Mouse (Mus musculus) layer of hippocampus, postnatal 10 days (tissue): Measurements from ENCODE around the gene St7l. TPM values are rescaled to one million over a fixed set of nuclear protein-coding genes. Genes with fewer than 3 reads are reported as not detected.
A peak's percentile ranks its signal among the peaks of the same experiment; 100 is the strongest.

Experiments
- DNase-seq, 2 experiments: peaks; one replicate each; pipeline ENCODE4 v3.0.0; 2021; ENCODE audit warnings: low spot score in 2 of 2
- total RNA-seq, 2 experiments: library from RNA; stranded (reverse); gene quantifications; 2 replicates each; pipeline ENCODE4 v1.2.3; 2021

St7l gene
- total RNA-seq, 2 experiments from 2014 or later: 24.4 to 37.5 TPM

DNA sequence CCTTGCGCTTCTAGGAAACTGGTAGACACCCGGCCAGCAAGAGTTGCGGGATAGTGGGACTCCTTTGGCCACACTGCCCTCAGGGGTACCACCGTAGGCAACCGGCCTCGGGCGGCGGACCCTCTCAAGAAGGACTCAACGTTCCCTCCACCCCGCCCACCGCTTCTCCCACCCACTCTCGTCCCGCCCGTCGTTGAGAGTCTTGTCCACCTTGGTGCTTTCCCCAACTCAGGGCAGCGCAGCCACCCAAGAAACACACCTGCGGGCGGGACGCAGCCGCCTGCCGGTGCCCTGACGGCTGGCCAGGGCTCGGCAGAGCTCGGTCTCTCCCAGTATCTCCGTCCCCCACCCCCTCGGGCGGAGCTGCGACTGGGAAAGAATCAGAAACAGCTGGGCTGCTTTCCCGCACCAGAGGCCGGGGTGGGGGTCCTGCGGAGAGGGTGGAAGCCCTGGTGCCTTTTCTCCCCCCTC is 98.4 kb downstream of the St7l start:
- no peak for DNase-seq

DNA sequence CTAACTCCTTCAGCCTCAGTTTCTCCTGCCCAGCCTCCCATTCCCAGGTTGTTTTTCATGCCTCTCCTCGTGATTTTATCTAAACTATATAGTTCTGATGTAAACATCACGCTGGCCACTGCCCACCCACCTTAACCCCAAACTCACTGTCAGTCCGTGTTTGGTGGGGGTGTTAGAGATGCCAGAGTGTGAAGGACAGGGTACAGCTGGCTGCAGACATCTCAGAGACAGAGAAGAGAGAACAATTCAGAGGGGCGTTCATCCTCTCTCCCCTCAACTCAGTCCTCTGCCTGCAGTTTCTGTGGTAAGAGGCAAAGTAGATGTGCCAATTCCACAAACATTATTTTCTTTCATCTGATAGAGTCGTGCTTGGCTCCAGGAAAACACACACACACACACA is 99.1 kb downstream of the St7l start:
- DNase-seq: no peak

DNA sequence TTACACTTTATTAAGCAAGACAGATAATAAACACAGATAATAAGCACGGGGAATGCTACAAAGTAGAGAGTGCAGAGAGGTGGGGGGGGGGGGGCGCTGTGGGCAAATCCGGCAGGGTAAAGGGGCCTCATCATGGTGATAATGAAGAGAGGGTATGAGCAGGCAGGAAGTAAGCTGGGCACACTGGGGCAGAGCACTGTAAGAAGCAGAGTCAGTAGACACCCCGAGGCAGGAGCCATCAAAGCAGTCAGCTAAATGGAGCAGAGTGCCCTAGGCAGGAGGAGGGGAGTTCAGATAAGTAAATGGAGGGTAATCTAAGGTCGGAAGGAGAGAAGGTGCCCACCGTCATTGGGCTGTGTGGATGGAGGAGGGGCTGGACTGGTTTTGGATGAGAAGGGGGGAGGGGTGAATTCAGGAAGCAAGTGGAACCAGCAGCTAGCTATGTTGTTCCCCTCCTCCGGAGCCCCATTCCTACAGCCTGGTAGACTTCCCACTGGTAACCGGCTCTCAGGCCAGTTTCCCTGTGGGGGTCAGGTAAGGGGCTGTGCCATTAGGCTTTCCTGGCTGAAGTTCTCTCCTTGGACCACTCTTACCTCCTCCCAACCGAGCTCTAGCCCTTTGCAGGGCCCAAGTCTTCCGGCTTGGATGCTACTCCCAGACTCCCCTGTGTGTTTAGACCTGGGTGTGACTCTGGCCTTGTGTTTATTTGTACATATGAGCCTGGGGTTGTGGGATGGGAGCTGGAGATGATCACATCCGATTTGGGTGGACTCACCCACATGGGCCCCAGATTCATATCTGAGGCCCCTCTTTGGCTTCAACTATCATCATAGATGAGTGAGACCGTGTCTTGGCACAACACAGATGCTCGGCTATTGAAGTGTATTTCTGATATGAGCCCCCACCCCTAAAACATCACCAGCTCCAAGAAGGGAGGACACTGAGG is 99.8 kb downstream of the St7l start:
- DNase-seq: no peak

DNA sequence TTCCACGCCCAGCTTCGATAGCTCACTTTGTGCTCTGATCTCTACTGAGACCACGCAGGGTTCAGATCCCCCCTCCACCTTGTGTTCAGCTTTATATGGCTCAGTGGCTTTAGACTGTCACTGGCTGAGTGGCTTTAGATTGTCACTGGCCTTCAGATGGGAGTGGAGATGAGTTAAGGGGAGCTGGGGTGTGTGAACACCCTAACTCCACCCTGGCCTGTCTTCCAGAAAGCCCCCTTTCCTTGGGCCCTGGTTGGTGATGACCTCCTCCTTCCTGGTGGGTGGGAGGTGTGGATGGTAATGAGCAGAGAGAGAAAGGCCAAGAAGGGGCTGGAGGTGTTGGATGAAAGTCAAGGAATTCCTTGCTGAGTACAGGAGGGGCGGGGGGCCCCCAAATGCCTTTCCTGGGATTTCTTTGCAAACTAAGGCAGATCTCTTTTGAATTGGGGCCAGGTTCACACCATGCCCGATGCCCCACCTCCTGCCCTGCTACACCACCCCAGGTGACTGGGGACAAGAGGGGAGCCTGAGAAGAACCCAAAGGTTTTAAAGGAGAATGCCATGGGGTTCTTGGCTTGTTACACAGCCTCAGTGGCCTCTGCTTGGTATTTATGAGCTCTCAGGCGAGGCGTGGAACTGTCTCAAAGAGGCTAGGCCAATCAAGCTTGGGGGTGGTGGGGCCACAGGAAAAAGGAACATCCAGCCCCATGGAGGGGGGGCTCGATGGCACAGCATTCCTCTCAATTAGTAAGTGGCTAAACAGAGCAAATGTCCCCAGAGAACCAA is 101.5 kb downstream of the St7l start:
- DNase-seq: no peak

DNA sequence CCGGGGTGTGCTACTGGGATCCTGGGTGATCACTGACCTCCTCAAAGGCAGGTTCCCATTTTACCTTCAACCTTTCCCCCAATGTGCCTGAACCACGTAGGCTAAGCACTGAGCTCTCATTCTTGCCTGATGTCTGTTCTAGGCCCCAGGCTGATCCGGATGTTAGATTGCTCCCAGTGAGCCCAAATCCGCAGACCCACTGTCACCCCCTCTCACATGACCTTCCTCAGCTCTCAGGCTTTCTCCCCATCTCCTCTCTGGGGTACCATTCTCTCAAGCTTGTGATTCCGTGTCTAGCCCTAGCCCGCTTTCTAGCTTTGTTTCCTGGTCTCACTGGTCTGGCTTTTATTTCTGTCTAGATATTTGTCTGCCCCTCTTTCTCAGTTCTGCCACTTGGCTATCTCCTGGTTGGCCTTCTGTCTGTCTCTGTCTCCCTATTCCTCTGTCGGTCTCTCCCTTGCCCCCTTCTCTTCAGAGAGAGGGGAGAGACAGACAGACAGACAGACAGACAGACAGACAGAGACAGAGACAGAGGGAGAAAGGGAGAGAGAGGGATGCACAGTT is 102.3 kb downstream of the St7l start:
- DNase-seq: no peak

DNA sequence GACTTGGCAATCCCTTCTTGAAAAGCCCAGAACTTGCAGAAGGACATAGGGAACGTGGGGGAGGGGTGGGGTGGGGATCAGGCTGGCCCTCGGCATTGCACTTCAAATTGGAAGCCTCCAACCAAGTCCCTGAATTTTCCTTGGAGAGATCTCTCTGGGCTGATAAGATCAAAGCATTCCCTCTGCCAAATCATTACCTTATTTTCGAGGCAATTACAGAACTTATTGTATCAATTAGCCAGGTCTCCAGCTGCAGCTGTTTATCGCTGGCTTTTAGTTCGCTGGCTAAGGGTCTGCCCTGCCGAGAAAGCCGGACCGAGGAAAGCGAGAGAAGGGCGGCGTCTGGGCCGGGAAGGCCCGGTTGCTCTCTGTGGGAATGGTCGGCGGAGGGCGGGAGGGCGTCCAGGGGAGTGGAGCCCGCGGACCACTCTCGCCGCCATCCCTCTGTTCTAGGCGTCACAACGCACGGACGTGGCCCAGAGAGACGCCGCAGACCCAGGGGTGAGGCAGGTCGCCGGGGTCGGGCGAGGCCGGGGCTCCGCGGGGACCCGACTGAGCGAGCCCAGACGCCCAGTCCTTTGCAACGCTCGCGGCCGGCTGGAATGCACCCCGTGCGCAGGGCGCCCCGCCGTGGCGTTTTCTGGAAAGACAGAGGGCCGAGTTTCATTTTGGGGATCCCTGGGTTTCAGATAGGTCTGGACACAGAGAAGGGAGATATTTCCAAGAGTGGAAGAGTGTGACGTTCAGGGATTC is 103.9 kb downstream of the St7l start:
- DNase-seq: peak; percentile 92 to 93

Other genes with a start within 250 kb of the St7l start
- gene Slc16a1, start 225.3 kb upstream of the St7l start, total RNA-seq: 10 to 100 TPM; 76.3 to 82.4 TPM
- gene Ppm1j, start 82.9 kb upstream of the St7l start, total RNA-seq: 1 to 10 TPM in 1 of 2 experiments, under 1 TPM in 1; 0.76 to 1.0 TPM
- gene Fam19a3, start 82.2 kb upstream of the St7l start, total RNA-seq: not detected
- gene Rhoc, start 75.6 kb upstream of the St7l start, total RNA-seq: 10 to 100 TPM; 37.2 to 39.2 TPM
- gene Mov10, start 45.4 kb upstream of the St7l start, total RNA-seq: 10 to 100 TPM in 1 of 2 experiments, 1 to 10 TPM in 1; 9.1 to 11.4 TPM
- gene Capza1, start 500 bp downstream of the St7l start, total RNA-seq: 10 to 100 TPM; 39.2 to 56.7 TPM
- under 1 TPM; 0.74 to 0.89 TPM for gene Wnt2b, start 97.9 kb downstream of the St7l start, total RNA-seq
- 10 to 100 TPM; 38.0 to 46.6 TPM for gene Cttnbp2nl, start 189.1 kb downstream of the St7l start, total RNA-seq
- not detected for gene 4930564D02Rik, start 202.8 kb downstream of the St7l start, total RNA-seq